Mouse (Mus musculus) layer of hippocampus, postnatal 36 days (tissue): Measurements from ENCODE around the gene Rasd1. TPM values are rescaled to one million over a fixed set of nuclear protein-coding genes. Genes with fewer than 3 reads are reported as not detected.

ENCODE experiments used
- total RNA-seq, 2 experiments: library from RNA; stranded (reverse); gene quantifications; 2 replicates each; pipeline ENCODE4 v1.2.3; 2021

Rasd1 gene
- total RNA-seq, 2 experiments from 2014 or later = 54.0 to 63.0 TPM

Other genes starting within 250 kb of the Rasd1 start
- under 1 TPM; 0.20 to 0.28 TPM for gene Pld6, start 177.3 kb downstream of the Rasd1 start, total RNA-seq
- 10 to 100 TPM; 41.2 to 44.3 TPM for gene Flcn, start 154.9 kb downstream of the Rasd1 start, total RNA-seq
- 10 to 100 TPM; 59.2 to 62.3 TPM for gene Nt5m, start 125.5 kb downstream of the Rasd1 start, total RNA-seq
- 10 to 100 TPM; 75.7 to 80.4 TPM for gene Cops3, start 125.1 kb downstream of the Rasd1 start, total RNA-seq
- 10 to 100 TPM; 34.9 to 37.6 TPM for gene Med9, start 16.7 kb downstream of the Rasd1 start, total RNA-seq
- 1 to 10 TPM; 4.6 to 5.6 TPM for gene Pemt, start 81.5 kb upstream of the Rasd1 start, total RNA-seq
- gene Rai1, start 140.1 kb upstream of the Rasd1 start, total RNA-seq = 10 to 100 TPM; 67.9 to 76.3 TPM